Mouse (Mus musculus) limb, embryonic 14.5 days (tissue): ENCODE measurements around the gene Opalin. TPM values are rescaled to one million over a fixed set of nuclear protein-coding genes. Genes with fewer than 3 reads are reported as not detected.
A peak's percentile ranks its signal among the peaks of the same experiment; 100 is the strongest.

Source experiments
- ATAC-seq: fragments of 200-750 bp; cut with Nextera tagmentation; 2 replicates; pipeline ENCODE4 v1.8.0; 2017; ENCODE audit warnings: low read depth, moderate number of reproducible peaks, moderate TSS enrichment; ENCODE audit not compliant: low FRiP score
- DNase-seq: peaks from one replicate; pipeline ENCODE4 v3.0.0-alpha.2; 2015; ENCODE audit warnings: low spot score
- H3K27ac ChIP-seq: fragments of 300-500 bp; sonication (generic); replicated peaks from 2 replicates; pipeline ENCODE4 v1.5.1; 2014; ENCODE audit warnings: low read depth, mild to moderate bottlenecking, low read length, moderate library complexity, mixed read lengths
- H3K27me3 ChIP-seq: fragments of 300-500 bp; sonication (generic); 2 replicates; pipeline ENCODE4 v1.6.1; 2014; ENCODE audit warnings: low read length, mixed read lengths; ENCODE audit not compliant: control insufficient read depth, insufficient read depth
- H3K36me3 ChIP-seq: fragments of 300-500 bp; sonication (generic); 2 replicates; pipeline ENCODE4 v1.6.1; 2014; ENCODE audit warnings: mild to moderate bottlenecking, low read length, moderate library complexity, mixed read lengths; ENCODE audit not compliant: control insufficient read depth, insufficient read depth
- H3K4me1 ChIP-seq: fragments of 300-500 bp; sonication (generic); 2 replicates; pipeline ENCODE4 v1.6.1; 2014; ENCODE audit warnings: antibody characterized with exemption, low read length, mixed read lengths; ENCODE audit not compliant: control insufficient read depth, insufficient read depth
- H3K4me2 ChIP-seq: fragments of 300-500 bp; sonication (generic); replicated peaks from 2 replicates; pipeline ENCODE4 v1.6.1; 2014; ENCODE audit warnings: low read depth, mild to moderate bottlenecking, low read length, moderate library complexity; ENCODE audit not compliant: severe bottlenecking
- H3K4me3 ChIP-seq: fragments of 300-500 bp; sonication (generic); replicated peaks from 2 replicates; pipeline ENCODE4 v1.5.1; 2014; ENCODE audit warnings: low read length
- H3K9ac ChIP-seq: fragments of 300-500 bp; sonication (generic); 2 replicates; pipeline ENCODE4 v1.6.1; 2014; ENCODE audit warnings: mild to moderate bottlenecking, low read depth, low read length, moderate library complexity; ENCODE audit not compliant: severe bottlenecking
- H3K9me3 ChIP-seq: fragments of 300-500 bp; sonication (generic); 2 replicates; pipeline ENCODE4 v1.6.1; 2016; ENCODE audit warnings: low read length; ENCODE audit not compliant: control insufficient read depth
- POLR2A ChIP-seq: fragments of 200-500 bp; IDR thresholded peaks from 2 replicates; pipeline ENCODE4 v1.8.0; 2012; ENCODE audit warnings: inconsistent platforms, mild to moderate bottlenecking, moderate library complexity, borderline replicate concordance; ENCODE audit not compliant: insufficient read depth, insufficient read length; ENCODE audit errors: extremely low read depth
- WGBS: fragments of 180-500 bp; shearing (Covaris S2); extraction: QIAGEN DNeasy Blood & Tissue Kit; methylation state at CpG from one replicate; pipeline ENCODE4 v1.1.7; 2014; 5-methylcytosine and 5-hydroxymethylcytosine counted together
- polyA plus RNA-seq, 2 experiments: library from polyadenylated mRNA; depleted of rRNA in 1 of 2; stranded (reverse) in 1 of 2; unstranded in 1 of 2; fragments of >200 nt; fragmentation: Nextera tagmentation in 1 of 2; extraction: Ambion mirVana in 1 of 2; gene quantifications; 2 replicates each; pipeline versions ENCODE4 v1.2.1 to v1.2.3; 2012 to 2014

The Opalin gene
- polyA plus RNA-seq, 2 experiments = not detected

GRCm38 (mm10) chr19:41083646-41084045 is 6.7 kb upstream of the Opalin start:
- Histone ChIP-seq H3K4me3 (no peak overlapping the region), H3K4me2 (no peak overlapping the region), H3K9ac (no peak overlapping the region), H3K9me3 (no peaks in the 10 kb centered on the region), H3K36me3 (no peaks in the 10 kb centered on the region), H3K27ac (no peak overlapping the region), H3K4me1 (no peaks in the 10 kb centered on the region; the same call in 1 of the 2 replicates), H3K27me3 (no peaks in the 10 kb centered on the region)
- WGBS = 88% methylated on average over 14 of the region's 14 CpGs
- TF ChIP-seq POLR2A = no peak
- ATAC-seq (no peak), DNase-seq (no peak)

DNA sequence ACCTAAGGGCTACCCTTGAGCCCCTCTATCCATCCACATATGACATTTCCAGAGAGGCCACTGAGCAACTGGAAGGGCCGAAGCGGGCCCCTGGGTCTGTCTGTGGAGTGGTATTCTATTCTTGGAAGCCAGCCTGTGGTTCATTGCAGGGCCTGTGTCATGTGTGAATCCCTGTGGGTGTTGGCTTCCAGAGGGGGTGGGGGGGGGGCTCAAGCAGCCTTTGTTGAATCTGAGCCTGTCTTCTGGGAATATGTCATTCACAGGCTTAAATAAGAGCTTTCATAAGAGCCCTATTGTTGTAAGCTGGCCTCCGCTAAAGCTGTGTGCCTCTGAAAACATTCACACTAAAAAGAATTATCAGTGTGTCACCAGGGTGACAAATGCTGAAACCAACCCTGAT is 4.7 kb upstream of the Opalin start:
- Histone ChIP-seq H3K4me3 (no peak overlapping the region), H3K36me3 (no peaks in the 10 kb centered on the region), H3K9me3 (no peaks in the 10 kb centered on the region), H3K4me2 (no peak overlapping the region), H3K9ac (no peak overlapping the region), H3K4me1 (no peaks in the 10 kb centered on the region; the same call in 1 of the 2 replicates), H3K27ac (no peak overlapping the region), H3K27me3 (no peaks in the 10 kb centered on the region)
- ATAC-seq = peak; percentile 67
- TF ChIP-seq POLR2A = no peak
- 85% methylated on average over 3 of the region's 3 CpGs for whole genome bisulfite sequencing
- no peak for DNase-seq

- H3K4me2 ChIP-seq = no peak overlapping the region
- no peak overlapping the region for H3K27ac ChIP-seq
- H3K9ac ChIP-seq = no peak overlapping the region
- H3K36me3 ChIP-seq = no peaks in the 10 kb centered on the region
- H3K4me3 ChIP-seq = no peak overlapping the region
- no peak for TF ChIP-seq POLR2A
- no peak for DNase-seq
- no peaks in the 10 kb centered on the region for H3K27me3 ChIP-seq
- H3K4me1 ChIP-seq = no peaks in the 10 kb centered on the region
- no peak for ATAC-seq
- H3K9me3 ChIP-seq = no peaks in the 10 kb centered on the region
- 85% methylated on average over 14 of the region's 14 CpGs for WGBS
Observed at GRCm38 (mm10) chr19:41073746-41074455, 3.0 kb downstream of the Opalin start.

DNA sequence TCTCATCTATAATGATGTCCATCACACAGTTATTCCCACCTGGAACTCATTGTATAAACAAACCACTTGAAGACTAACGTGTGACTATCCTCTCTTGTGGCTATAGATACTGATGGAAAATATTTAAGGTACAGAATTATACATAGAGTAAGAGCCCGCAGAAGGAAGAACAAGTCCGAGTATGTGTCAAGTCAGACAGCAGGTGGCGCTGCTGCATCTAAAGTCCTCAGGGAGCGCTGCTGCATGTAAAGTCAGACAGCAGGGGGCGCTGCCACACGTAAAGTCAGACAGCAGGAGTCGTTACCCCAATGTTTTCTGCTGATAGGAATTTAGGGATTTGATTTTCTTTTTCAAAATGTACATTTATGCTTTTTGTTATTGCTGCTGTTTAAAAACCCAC is 5.4 kb downstream of the Opalin start:
- Histone ChIP-seq H3K27ac (no peak overlapping the region), H3K4me3 (no peak overlapping the region), H3K27me3 (no peaks in the 10 kb centered on the region), H3K4me1 (no peaks in the 10 kb centered on the region), H3K9ac (no peak overlapping the region), H3K4me2 (no peak overlapping the region), H3K9me3 (no peaks in the 10 kb centered on the region), H3K36me3 (no peaks in the 10 kb centered on the region)
- ATAC-seq (no peak), DNase-seq (peak; percentile 89)
- WGBS = 8% methylated on average over 8 of the region's 8 CpGs
- TF ChIP-seq POLR2A = no peak

- Histone ChIP-seq H3K9ac (no peak overlapping the region), H3K36me3 (no peaks in the 10 kb centered on the region), H3K4me3 (no peak overlapping the region), H3K27me3 (no peaks in the 10 kb centered on the region), H3K4me2 (no peak overlapping the region), H3K9me3 (no peaks in the 10 kb centered on the region), H3K27ac (no peak overlapping the region), H3K4me1 (no peaks in the 10 kb centered on the region)
- no peak for TF ChIP-seq POLR2A
- 52% methylated on average over 4 of the region's 4 CpGs for WGBS
- no peak for DNase-seq
- no peak for ATAC-seq
Observed at GRCm38 (mm10) chr19:41054702-41055101, 22.2 kb downstream of the Opalin start.
